Mouse (Mus musculus) ES-Bruce4 (cell line): Measurements from ENCODE around the gene Ccdc12. TPM values are rescaled to one million over a fixed set of nuclear protein-coding genes. Genes with fewer than 3 reads are reported as not detected.
A peak's percentile ranks its signal among the peaks of the same experiment; 100 is the strongest.
"Not testable (repeated sequence)": the region's sequence is repeated elsewhere in the genome, so short reads cannot be mapped to it uniquely, and the experiment has no call there.

Experiments used
- H3K27ac ChIP-seq: 2 replicates; pipeline ENCODE4 v1.5.1; 2012; ENCODE audit warnings: low read length, inconsistent platforms; ENCODE audit not compliant: insufficient read depth
- H3K27me3 ChIP-seq: 2 replicates; pipeline ENCODE4 v1.6.1; 2012; ENCODE audit warnings: mild to moderate bottlenecking, low read length, inconsistent platforms; ENCODE audit not compliant: control insufficient read depth, poor library complexity, insufficient read depth, severe bottlenecking
- H3K36me3 ChIP-seq: 2 replicates; pipeline ENCODE4 v1.6.1; 2012; ENCODE audit warnings: inconsistent platforms, mild to moderate bottlenecking, low read length, moderate library complexity; ENCODE audit not compliant: control insufficient read depth, poor library complexity, insufficient read depth, severe bottlenecking
- H3K4me1 ChIP-seq: one replicate; pipeline ENCODE4 v1.8.1; 2011; ENCODE audit warnings: low read length; ENCODE audit not compliant: control insufficient read depth, insufficient read depth
- H3K4me3 ChIP-seq: 2 replicates; pipeline ENCODE4 v1.5.1; 2011; ENCODE audit warnings: low read depth, mild to moderate bottlenecking, low read length
- H3K9ac ChIP-seq: 2 replicates; pipeline ENCODE4 v1.6.1; 2012; ENCODE audit warnings: low read depth, mild to moderate bottlenecking, inconsistent platforms; ENCODE audit not compliant: poor library complexity, severe bottlenecking
- H3K9me3 ChIP-seq: replicated peaks from 2 replicates; pipeline ENCODE4 v1.6.1; 2012; ENCODE audit warnings: mild to moderate bottlenecking, low read length, inconsistent platforms; ENCODE audit not compliant: control insufficient read depth, poor library complexity, insufficient read depth, severe bottlenecking
- CTCF ChIP-seq: IDR thresholded peaks from one replicate; pipeline ENCODE4 v1.8.1; 2011; ENCODE audit warnings: low read depth, low read length
- EP300 ChIP-seq: IDR thresholded peaks from 2 replicates; pipeline ENCODE4 v1.6.1; 2011; ENCODE audit warnings: low read depth, low read length; ENCODE audit not compliant: insufficient read depth
- POLR2A ChIP-seq: IDR thresholded peaks from one replicate; pipeline ENCODE4 v1.8.1; 2011; ENCODE audit warnings: low read length; ENCODE audit not compliant: insufficient read depth
- polyA plus RNA-seq: library from polyadenylated mRNA; stranded (reverse); fragments of >200 nt; gene quantifications from 2 replicates; pipeline ENCODE4 v1.2.4, GENCODE M21; 2011; ENCODE audit warnings: low read depth; ENCODE audit not compliant: missing spikeins, insufficient read depth, insufficient read length

Ccdc12 gene
- polyA plus RNA-seq, 1 experiment = 33.5 TPM

- peaks cover 22% of the 10 kb centered on the region for H3K4me1 ChIP-seq
- H3K9me3 ChIP-seq = no peaks in the 10 kb centered on the region
- TF ChIP-seq CTCF = no peak
- TF ChIP-seq POLR2A = no peak
- no peak for TF ChIP-seq EP300
- H3K36me3 ChIP-seq = no peaks in the 10 kb centered on the region
- no peak overlapping the region for H3K4me3 ChIP-seq
- H3K27ac ChIP-seq = no peak overlapping the region
- H3K27me3 ChIP-seq = no peaks in the 10 kb centered on the region
- no peak overlapping the region for H3K9ac ChIP-seq
Measured at GRCm38 (mm10) chr9:110678886-110679285, 22.6 kb downstream of the Ccdc12 start.

- Histone ChIP-seq H3K27ac (peak overlapping the region; percentile 41; the same call in 1 of the 2 replicates), H3K9me3 (no peaks in the 10 kb centered on the region), H3K27me3 (no peaks in the 10 kb centered on the region), H3K4me3 (no peak overlapping the region), H3K9ac (no peak overlapping the region), H3K4me1 (peaks cover 32% of the 10 kb centered on the region), H3K36me3 (no peaks in the 10 kb centered on the region)
- no peak for TF ChIP-seq POLR2A
- no peak for TF ChIP-seq EP300
- TF ChIP-seq CTCF = no peak
Measured at GRCm38 (mm10) chr9:110680736-110681507, 24.6 kb downstream of the Ccdc12 start.

GRCm38 (mm10) chr9:110681817-110682216 lies 25.5 kb downstream of the Ccdc12 start:
- Histone ChIP-seq H3K4me1 (peaks cover 32% of the 10 kb centered on the region), H3K36me3 (no peaks in the 10 kb centered on the region), H3K27ac (no peak overlapping the region), H3K4me3 (no peak overlapping the region), H3K27me3 (no peaks in the 10 kb centered on the region), H3K9me3 (no peaks in the 10 kb centered on the region), H3K9ac (no peak overlapping the region)
- no peak for TF ChIP-seq EP300
- no peak for TF ChIP-seq POLR2A
- no peak for TF ChIP-seq CTCF

- Histone ChIP-seq H3K9me3 (no peaks in the 10 kb centered on the region), H3K4me1 (peaks cover 32% of the 10 kb centered on the region)
- TF ChIP-seq CTCF (no peak), EP300 (0 out of 2 replicates have a peak, but pooled peaks have one; percentile 19), POLR2A (no peak)
Measured at GRCm38 (mm10) chr9:110682255-110682654, 26.0 kb downstream of the Ccdc12 start.

GRCm38 (mm10) chr9:110682697-110683096 lies 26.4 kb downstream of the Ccdc12 start:
- not testable (repeated sequence) for H3K27ac ChIP-seq, H3K4me3 ChIP-seq, H3K9ac ChIP-seq, H3K27me3 ChIP-seq, H3K36me3 ChIP-seq, H3K9me3 ChIP-seq
- H3K4me1 ChIP-seq = peaks cover 32% of the 10 kb centered on the region

More at GRCm38 (mm10) chr9:110682255-110682654, 26.0 kb downstream of the Ccdc12 start:
- Histone ChIP-seq H3K9ac (no peak overlapping the region), H3K27ac (no peak overlapping the region), H3K27me3 (no peaks in the 10 kb centered on the region), H3K36me3 (no peaks in the 10 kb centered on the region), H3K4me3 (no peak overlapping the region)

- Histone ChIP-seq H3K9ac (no peak overlapping the region), H3K4me3 (no peak overlapping the region)
- TF ChIP-seq POLR2A = no peak
- no peak for TF ChIP-seq CTCF
- TF ChIP-seq EP300 = no peak
Measured at GRCm38 (mm10) chr9:110683574-110684099, 27.3 kb downstream of the Ccdc12 start.

More at GRCm38 (mm10) chr9:110683574-110684099, 27.3 kb downstream of the Ccdc12 start:
- H3K27ac ChIP-seq = no peak overlapping the region
- H3K27me3 ChIP-seq = no peaks in the 10 kb centered on the region
- no peaks in the 10 kb centered on the region for H3K9me3 ChIP-seq
- no peaks in the 10 kb centered on the region for H3K36me3 ChIP-seq
- H3K4me1 ChIP-seq = peaks cover 30% of the 10 kb centered on the region
